ENCODE assay signal across 8 mouse cellular contexts in the genomic region with DNA sequence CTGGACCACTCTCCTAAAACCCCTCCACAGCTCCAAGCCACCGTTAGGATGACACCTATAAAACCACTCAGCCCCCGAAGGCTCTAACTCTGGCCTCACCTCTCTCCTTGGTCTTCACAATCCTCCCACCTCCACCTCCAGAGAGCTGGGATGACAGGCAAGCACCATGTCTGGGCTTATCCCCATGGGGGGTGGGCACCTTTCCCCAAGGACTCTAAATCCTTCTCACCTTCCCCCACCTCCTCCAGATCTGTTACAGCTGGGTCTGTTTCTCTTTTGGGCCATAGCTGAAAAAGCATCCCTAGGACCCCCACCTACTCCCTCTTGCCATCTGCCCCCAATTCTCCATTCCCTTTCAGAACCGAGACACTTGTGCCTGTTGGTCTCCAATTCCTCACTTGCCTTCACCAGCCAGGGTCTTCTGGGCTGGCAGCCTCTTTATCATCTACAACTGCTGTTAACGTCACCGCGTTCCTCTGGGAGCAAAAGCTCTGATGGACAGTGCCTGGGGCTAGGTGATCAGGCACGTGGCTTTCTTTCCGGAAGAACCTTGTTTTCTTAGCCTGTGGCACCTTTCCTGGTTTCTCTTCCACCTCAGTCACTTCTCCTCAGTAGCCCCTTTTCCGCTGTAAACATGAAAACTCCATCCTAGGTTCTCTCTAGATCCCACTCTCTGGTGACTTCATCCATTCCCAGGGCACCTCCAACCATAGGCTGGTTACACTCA. TPM values are rescaled to one million over a fixed set of nuclear protein-coding genes. Genes with fewer than 3 reads are reported as not detected.
DNase-seq lines count a peak whose midpoint lies in the region; ATAC-seq and TF ChIP-seq lines count a peak whose summit lies in the region.

No protein-coding gene starts in this region.

- ATAC-seq in heart, embryonic 16.5 days (replicated peaks; ENCODE audit: extremely low read depth, insufficient read depth, low FRiP score) = no peak
- no peak for ATAC-seq in hindbrain, embryonic 12.5 days (ENCODE audit: low FRiP score)
- no peak for ATAC-seq in midbrain, embryonic 12.5 days (ENCODE audit: low FRiP score, low read depth)

- peak overlapping the region; percentile 97 for H3K4me3 ChIP-seq in heart, embryonic 16.5 days (ENCODE audit: low read length)
- H3K4me3 ChIP-seq in bone marrow macrophage, adult 2 months (ENCODE audit: insufficient read depth, low read length) = peak overlapping the region; percentile 81
- peak overlapping the region; percentile 86; the same call in 1 of the 2 replicates for H3K4me3 ChIP-seq in hindbrain, embryonic 12.5 days
- peak overlapping the region; percentile 87; the same call in 1 of the 2 replicates for H3K4me3 ChIP-seq in midbrain, embryonic 12.5 days

- peak overlapping the region; percentile 88 for H3K4me2 ChIP-seq in heart, embryonic 16.5 days (ENCODE audit: low read depth, low read length)
- peak overlapping the region; percentile 72 for H3K4me2 ChIP-seq in hindbrain, embryonic 12.5 days (replicated peaks)
- peak overlapping the region; percentile 61 for H3K4me2 ChIP-seq in midbrain, embryonic 12.5 days (replicated peaks)

- H3K9me3 ChIP-seq in heart, embryonic 16.5 days (replicated peaks; ENCODE audit: control insufficient read depth, low read length) = no peaks in the 10 kb centered on the region
- H3K9me3 ChIP-seq in hindbrain, embryonic 12.5 days (replicated peaks) = no peaks in the 10 kb centered on the region
- no peaks in the 10 kb centered on the region for H3K9me3 ChIP-seq in midbrain, embryonic 12.5 days

- peak overlapping the region; percentile 96 for H3K27ac ChIP-seq in heart, embryonic 16.5 days (ENCODE audit: low read length)
- H3K27ac ChIP-seq in bone marrow macrophage, adult 2 months (ENCODE audit: insufficient read depth, low read depth, low read length) = peak overlapping the region; percentile 44
- no peak overlapping the region for H3K27ac ChIP-seq in hindbrain, embryonic 12.5 days
- H3K27ac ChIP-seq in midbrain, embryonic 12.5 days (replicated peaks) = no peak overlapping the region

- peak overlapping the region; percentile 94 for H3K9ac ChIP-seq in heart, embryonic 16.5 days (ENCODE audit: low read length)
- H3K9ac ChIP-seq in hindbrain, embryonic 12.5 days = peak overlapping the region; percentile 85
- H3K9ac ChIP-seq in midbrain, embryonic 12.5 days (replicated peaks) = peak overlapping the region; percentile 77

- peaks cover 15% of the 10 kb centered on the region for H3K36me3 ChIP-seq in heart, embryonic 16.5 days (ENCODE audit: control insufficient read depth, insufficient read depth)
- peaks cover 35% of the 10 kb centered on the region for H3K36me3 ChIP-seq in hindbrain, embryonic 12.5 days
- H3K36me3 ChIP-seq in midbrain, embryonic 12.5 days = peaks cover 28% of the 10 kb centered on the region

- no peak for DNase-seq in heart, adult 11 months
- no peak for DNase-seq in right cerebral cortex, postnatal 4 days
- DNase-seq in thymus, postnatal 36 days = no peak
- DNase-seq in layer of hippocampus, adult 9-11 months = no peak

- H3K27me3 ChIP-seq in heart, embryonic 16.5 days (ENCODE audit: control insufficient read depth, insufficient read depth, low read length) = no peaks in the 10 kb centered on the region
- no peaks in the 10 kb centered on the region for H3K27me3 ChIP-seq in hindbrain, embryonic 12.5 days
- no peaks in the 10 kb centered on the region; the same call in 1 of the 2 replicates for H3K27me3 ChIP-seq in midbrain, embryonic 12.5 days

- no peak for TF ChIP-seq CTCF in bone marrow macrophage, adult 2 months (IDR thresholded peaks at IDR 0.05; ENCODE audit: low read depth, low read length)

- WGBS in heart, embryonic 16.5 days = 44% methylated on average over 9 of the region's 9 CpGs
- WGBS in hindbrain, embryonic 12.5 days = 72% methylated on average over 9 of the region's 9 CpGs
- 88% methylated on average over 9 of the region's 9 CpGs for WGBS in midbrain, embryonic 12.5 days

- peaks cover 60% of the 10 kb centered on the region for H3K4me1 ChIP-seq in heart, embryonic 16.5 days (ENCODE audit: control insufficient read depth, insufficient read depth, low read length)
- H3K4me1 ChIP-seq in bone marrow macrophage, adult 2 months (ENCODE audit: control insufficient read depth, insufficient read depth, low read length) = peaks cover 35% of the 10 kb centered on the region
- H3K4me1 ChIP-seq in hindbrain, embryonic 12.5 days = peaks cover 24% of the 10 kb centered on the region
- H3K4me1 ChIP-seq in midbrain, embryonic 12.5 days = peaks cover 26% of the 10 kb centered on the region

- no peak for TF ChIP-seq POLR2A in bone marrow macrophage, adult 2 months (IDR thresholded peaks at IDR 0.05; ENCODE audit: borderline replicate concordance, low read depth, low read length)

RNA-seq across cellular contexts. Expression of gene Ppp5c, which starts 1.7 kb away (rescaled TPM):
- polyA plus RNA-seq in heart, embryonic 16.5 days (2015; fragmentation: Nextera tagmentation; extraction: Ambion mirVana) = 105 and 108 TPM in 2 replicates
- polyA plus RNA-seq in bone marrow macrophage, adult 2 months (2012; ENCODE audit: insufficient read depth, insufficient read length, missing spikeins) = 70.7 and 83.1 TPM in 2 replicates
- polyA plus RNA-seq in hindbrain, embryonic 12.5 days (2016; fragmentation: Nextera tagmentation; extraction: Ambion mirVana) = 101 and 102 TPM in 2 replicates
- 102 TPM in 2 replicates for polyA plus RNA-seq in midbrain, embryonic 12.5 days (2016; fragmentation: Nextera tagmentation; extraction: Ambion mirVana)

RNA-seq across cellular contexts. Expression of gene Ccdc8, which starts 33.6 kb away (rescaled TPM):
- 45.1 and 47.4 TPM in 2 replicates for polyA plus RNA-seq in heart, embryonic 16.5 days (2015; fragmentation: Nextera tagmentation; extraction: Ambion mirVana)
- not detected in 2 replicates for polyA plus RNA-seq in bone marrow macrophage, adult 2 months (2012; ENCODE audit: insufficient read depth, insufficient read length, missing spikeins)
- polyA plus RNA-seq in hindbrain, embryonic 12.5 days (2016; fragmentation: Nextera tagmentation; extraction: Ambion mirVana) = 9.2 and 10.4 TPM in 2 replicates
- polyA plus RNA-seq in midbrain, embryonic 12.5 days (2016; fragmentation: Nextera tagmentation; extraction: Ambion mirVana) = 7.0 and 12.6 TPM in 2 replicates

RNA-seq across cellular contexts. Expression of gene Hif3a, which starts 36.2 kb away (rescaled TPM):
- polyA plus RNA-seq in heart, embryonic 16.5 days (2015; fragmentation: Nextera tagmentation; extraction: Ambion mirVana) = 36.3 and 43.4 TPM in 2 replicates
- 0.27 TPM in 1 of 2 replicates, not detected in the other for polyA plus RNA-seq in bone marrow macrophage, adult 2 months (2012; ENCODE audit: insufficient read depth, insufficient read length, missing spikeins)
- 7.9 and 9.5 TPM in 2 replicates for polyA plus RNA-seq in hindbrain, embryonic 12.5 days (2016; fragmentation: Nextera tagmentation; extraction: Ambion mirVana)
- polyA plus RNA-seq in midbrain, embryonic 12.5 days (2016; fragmentation: Nextera tagmentation; extraction: Ambion mirVana) = 4.9 and 5.1 TPM in 2 replicates

RNA-seq across cellular contexts. Expression of gene Gm42372, which starts 43.2 kb away (rescaled TPM):
- polyA plus RNA-seq in heart, embryonic 16.5 days (2015; fragmentation: Nextera tagmentation; extraction: Ambion mirVana) = 0.07 and 0.09 TPM in 2 replicates
- 0.16 TPM in 1 of 2 replicates, not detected in the other for polyA plus RNA-seq in bone marrow macrophage, adult 2 months (2012; ENCODE audit: insufficient read depth, insufficient read length, missing spikeins)
- polyA plus RNA-seq in hindbrain, embryonic 12.5 days (2016; fragmentation: Nextera tagmentation; extraction: Ambion mirVana) = 1.0 and 1.7 TPM in 2 replicates
- polyA plus RNA-seq in midbrain, embryonic 12.5 days (2016; fragmentation: Nextera tagmentation; extraction: Ambion mirVana) = 1.7 and 1.8 TPM in 2 replicates

RNA-seq across cellular contexts. Expression of gene Psg16, which starts 47.8 kb away (rescaled TPM):
- polyA plus RNA-seq in heart, embryonic 16.5 days (2015; fragmentation: Nextera tagmentation; extraction: Ambion mirVana) = 0.17 and 0.22 TPM in 2 replicates
- polyA plus RNA-seq in bone marrow macrophage, adult 2 months (2012; ENCODE audit: insufficient read depth, insufficient read length, missing spikeins) = 0.12 TPM in 1 of 2 replicates, not detected in the other
- polyA plus RNA-seq in hindbrain, embryonic 12.5 days (2016; fragmentation: Nextera tagmentation; extraction: Ambion mirVana) = 0.26 and 0.36 TPM in 2 replicates
- 0.21 and 0.23 TPM in 2 replicates for polyA plus RNA-seq in midbrain, embryonic 12.5 days (2016; fragmentation: Nextera tagmentation; extraction: Ambion mirVana)

Comparison
In these comparisons a context has a peak if more than half of its experiments do, and no peak if none do; other contexts are left out.
1. H3K27ac ChIP-seq: peak in heart, embryonic 16.5 days (single experiment) and bone marrow macrophage, adult 2 months (single experiment); none in hindbrain, embryonic 12.5 days (single experiment) and midbrain, embryonic 12.5 days (single experiment).
2. Peak in every context shown above with its lines, with median percentiles within 50 percentile points of each other: H3K4me2 ChIP-seq, H3K4me3 ChIP-seq and H3K9ac ChIP-seq.